Mouse (Mus musculus) midbrain, embryonic 16.5 days (tissue): ENCODE results near the gene Pkp1. TPM values are rescaled to one million over a fixed set of nuclear protein-coding genes. Genes with fewer than 3 reads are reported as not detected.

Experiments used
- ATAC-seq: fragments of 200-750 bp; cut with Nextera tagmentation; 2 replicates; pipeline ENCODE4 v1.8.0; 2017; ENCODE audit warnings: moderate TSS enrichment
- H3K27ac ChIP-seq: fragments of 300-500 bp; sonication (generic); 2 replicates; pipeline ENCODE4 v1.5.1; 2014; ENCODE audit warnings: mild to moderate bottlenecking, low read length, mixed read lengths
- H3K27me3 ChIP-seq: fragments of 300-500 bp; sonication (generic); 2 replicates; pipeline ENCODE4 v1.6.1; 2014; ENCODE audit warnings: low read depth, low read length, mixed read lengths; ENCODE audit not compliant: control insufficient read depth, insufficient read depth
- H3K36me3 ChIP-seq: fragments of 300-500 bp; sonication (generic); 2 replicates; pipeline ENCODE4 v1.6.1; 2014; ENCODE audit warnings: mild to moderate bottlenecking, low read length, moderate library complexity, mixed read lengths; ENCODE audit not compliant: control insufficient read depth, insufficient read depth
- H3K4me1 ChIP-seq: fragments of 300-500 bp; sonication (generic); 2 replicates; pipeline ENCODE4 v1.6.1; 2014; ENCODE audit warnings: mild to moderate bottlenecking, low read length, mixed read lengths; ENCODE audit not compliant: control insufficient read depth, insufficient read depth
- H3K4me2 ChIP-seq: fragments of 300-500 bp; sonication (generic); 2 replicates; pipeline ENCODE4 v1.6.1; 2014; ENCODE audit warnings: mild to moderate bottlenecking, low read length, mixed read lengths
- H3K4me3 ChIP-seq: fragments of 300-500 bp; sonication (generic); 2 replicates; pipeline ENCODE4 v1.5.1; 2014; ENCODE audit warnings: low read depth, mild to moderate bottlenecking, low read length, moderate library complexity, mixed read lengths
- H3K9ac ChIP-seq: fragments of 300-500 bp; sonication (generic); 2 replicates; pipeline ENCODE4 v1.6.1; 2014; ENCODE audit warnings: low read depth, low read length, mixed read lengths
- H3K9me3 ChIP-seq: fragments of 300-500 bp; sonication (generic); replicated peaks from 2 replicates; pipeline ENCODE4 v1.6.1; 2014; ENCODE audit warnings: mild to moderate bottlenecking, low read length, mixed read lengths; ENCODE audit not compliant: control insufficient read depth, poor library complexity, severe bottlenecking
- WGBS: fragments of 180-500 bp; shearing (Covaris S2); extraction: QIAGEN DNeasy Blood & Tissue Kit; methylation state at CpG from one replicate; pipeline ENCODE4 v1.1.7; 2014; 5-methylcytosine and 5-hydroxymethylcytosine counted together
- polyA plus RNA-seq: library from polyadenylated mRNA; unstranded; fragments of >200 nt; fragmentation: Nextera tagmentation; extraction: Ambion mirVana; gene quantifications from 2 replicates; pipeline ENCODE4 v1.2.1, GENCODE M21; 2015

Gene Pkp1
- polyA plus RNA-seq, 1 experiment from 2014 or later: not detected

- Histone ChIP-seq H3K9me3 (no peaks in the 10 kb centered on the region), H3K36me3 (no peaks in the 10 kb centered on the region), H3K9ac (no peak overlapping the region), H3K27ac (no peak overlapping the region), H3K4me3 (no peak overlapping the region), H3K4me2 (no peak overlapping the region), H3K4me1 (no peaks in the 10 kb centered on the region), H3K27me3 (no peaks in the 10 kb centered on the region)
- 93% methylated on average over 2 of the region's 2 CpGs for WGBS
- no peak for ATAC-seq
Measured at GRCm38 (mm10) chr1:135943713-135944112, 24.7 kb upstream of the Pkp1 start.

- 46% methylated on average over 7 of the region's 7 CpGs for WGBS
Measured at GRCm38 (mm10) chr1:135942116-135942515, 23.1 kb upstream of the Pkp1 start.

DNA sequence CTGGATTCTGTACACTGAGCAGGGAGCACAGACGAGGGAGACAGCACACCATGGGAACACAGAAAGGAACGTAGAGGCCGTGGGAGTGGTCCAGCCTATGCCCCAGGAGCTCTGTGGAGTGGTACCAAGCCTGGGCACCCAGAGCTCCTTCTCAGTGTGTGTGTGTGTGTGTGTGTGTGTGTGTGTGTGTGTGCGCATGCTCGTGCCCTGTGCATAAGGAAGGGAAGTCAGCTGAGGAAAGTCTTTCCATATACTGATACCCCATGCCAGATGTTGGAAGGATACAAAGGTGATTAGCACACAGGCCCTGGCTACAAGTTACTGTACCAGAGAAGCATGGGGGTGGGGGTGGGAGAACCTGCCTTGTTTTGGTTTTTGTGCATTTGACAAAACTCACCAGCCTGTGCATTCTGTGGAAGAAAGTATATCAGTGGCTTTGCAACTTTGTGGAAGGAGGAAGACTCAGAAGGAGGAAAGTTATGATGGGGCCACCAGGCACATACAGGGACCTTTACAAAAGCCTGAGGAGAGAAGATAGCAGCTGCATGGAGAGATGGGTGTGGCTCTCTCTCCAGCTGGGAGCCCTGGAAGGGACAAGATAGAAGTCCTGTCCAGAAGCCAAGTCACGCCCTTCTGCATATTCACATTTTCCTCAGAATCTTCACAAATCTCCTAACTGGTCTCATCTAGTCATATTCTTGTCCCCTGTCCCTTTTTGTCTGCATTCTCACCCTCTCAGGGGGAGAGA, 22.4 kb upstream of the Pkp1 start:
- Histone ChIP-seq H3K36me3 (no peaks in the 10 kb centered on the region), H3K4me2 (no peak overlapping the region), H3K4me1 (no peaks in the 10 kb centered on the region), H3K9ac (no peak overlapping the region), H3K9me3 (no peaks in the 10 kb centered on the region), H3K27me3 (no peaks in the 10 kb centered on the region), H3K27ac (no peak overlapping the region), H3K4me3 (no peak overlapping the region)
- ATAC-seq: no peak
- WGBS: 65% methylated on average over 6 of the region's 6 CpGs

More at GRCm38 (mm10) chr1:135942116-135942515, 23.1 kb upstream of the Pkp1 start:
- no peak overlapping the region for H3K4me2 ChIP-seq
- no peak overlapping the region for H3K9ac ChIP-seq
- H3K36me3 ChIP-seq: no peaks in the 10 kb centered on the region
- H3K27me3 ChIP-seq: no peaks in the 10 kb centered on the region
- H3K4me1 ChIP-seq: no peaks in the 10 kb centered on the region
- ATAC-seq: no peak
- H3K4me3 ChIP-seq: no peak overlapping the region
- H3K9me3 ChIP-seq: no peaks in the 10 kb centered on the region
- H3K27ac ChIP-seq: no peak overlapping the region

GRCm38 (mm10) chr1:135936091-135936490, 17.1 kb upstream of the Pkp1 start:
- no peak overlapping the region for H3K9ac ChIP-seq
- no peaks in the 10 kb centered on the region for H3K9me3 ChIP-seq
- H3K27me3 ChIP-seq: no peaks in the 10 kb centered on the region
- no peak overlapping the region for H3K4me2 ChIP-seq
- no peaks in the 10 kb centered on the region for H3K36me3 ChIP-seq
- ATAC-seq: no peak
- 78% methylated on average over 1 of the region's 1 CpGs for WGBS
- H3K27ac ChIP-seq: no peak overlapping the region
- no peak overlapping the region for H3K4me3 ChIP-seq
- H3K4me1 ChIP-seq: no peaks in the 10 kb centered on the region

GRCm38 (mm10) chr1:135933704-135934293, 14.8 kb upstream of the Pkp1 start:
- no peak for ATAC-seq
- Histone ChIP-seq H3K27me3 (no peaks in the 10 kb centered on the region), H3K27ac (no peak overlapping the region), H3K9me3 (no peaks in the 10 kb centered on the region), H3K4me1 (peaks cover 3% of the 10 kb centered on the region; the same call in 1 of the 2 replicates), H3K4me3 (no peak overlapping the region), H3K36me3 (no peaks in the 10 kb centered on the region), H3K4me2 (no peak overlapping the region), H3K9ac (no peak overlapping the region)
- 83% methylated on average over 18 of the region's 18 CpGs for WGBS

- no peak overlapping the region for H3K27ac ChIP-seq
- H3K4me3 ChIP-seq: no peak overlapping the region
- ATAC-seq: peak; percentile 51; the same call in 1 of the 2 replicates
- no peaks in the 10 kb centered on the region for H3K9me3 ChIP-seq
- H3K4me2 ChIP-seq: no peak overlapping the region
- 52% methylated on average over 3 of the region's 3 CpGs for WGBS
- H3K27me3 ChIP-seq: no peaks in the 10 kb centered on the region
- peaks cover 3% of the 10 kb centered on the region; the same call in 1 of the 2 replicates for H3K4me1 ChIP-seq
- H3K9ac ChIP-seq: no peak overlapping the region
- H3K36me3 ChIP-seq: no peaks in the 10 kb centered on the region
Measured at GRCm38 (mm10) chr1:135929876-135930275, 10.9 kb upstream of the Pkp1 start.

DNA sequence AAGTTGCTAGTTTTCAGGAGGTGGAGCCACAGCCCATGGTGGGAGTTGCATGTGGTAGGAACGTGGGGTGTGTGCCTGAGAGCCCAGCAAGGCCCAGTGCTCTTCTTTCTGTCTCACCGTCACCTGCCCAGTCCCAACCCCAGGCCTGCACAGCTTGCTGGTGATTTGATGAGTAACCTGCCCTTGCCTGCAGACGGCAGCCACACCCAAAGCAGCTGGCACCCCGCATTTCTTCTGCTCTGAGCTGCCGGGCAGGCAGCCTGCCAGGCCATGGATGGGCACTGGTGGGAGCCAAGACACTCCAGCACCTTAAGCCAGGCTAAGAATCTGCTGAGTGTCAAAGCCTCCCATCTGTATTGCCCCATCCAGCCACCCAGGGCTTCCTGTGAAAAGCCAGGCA, 6.8 kb upstream of the Pkp1 start:
- Histone ChIP-seq H3K27me3 (peaks cover 5% of the 10 kb centered on the region; the same call in 1 of the 2 replicates), H3K9ac (no peak overlapping the region), H3K9me3 (no peaks in the 10 kb centered on the region), H3K27ac (no peak overlapping the region), H3K4me1 (peaks cover 3% of the 10 kb centered on the region; the same call in 1 of the 2 replicates), H3K4me3 (no peak overlapping the region), H3K36me3 (no peaks in the 10 kb centered on the region), H3K4me2 (no peak overlapping the region)
- WGBS: 72% methylated on average over 5 of the region's 5 CpGs
- no peak for ATAC-seq

- no peak overlapping the region for H3K4me3 ChIP-seq
Measured at GRCm38 (mm10) chr1:135924377-135924994, 5.5 kb upstream of the Pkp1 start.

DNA sequence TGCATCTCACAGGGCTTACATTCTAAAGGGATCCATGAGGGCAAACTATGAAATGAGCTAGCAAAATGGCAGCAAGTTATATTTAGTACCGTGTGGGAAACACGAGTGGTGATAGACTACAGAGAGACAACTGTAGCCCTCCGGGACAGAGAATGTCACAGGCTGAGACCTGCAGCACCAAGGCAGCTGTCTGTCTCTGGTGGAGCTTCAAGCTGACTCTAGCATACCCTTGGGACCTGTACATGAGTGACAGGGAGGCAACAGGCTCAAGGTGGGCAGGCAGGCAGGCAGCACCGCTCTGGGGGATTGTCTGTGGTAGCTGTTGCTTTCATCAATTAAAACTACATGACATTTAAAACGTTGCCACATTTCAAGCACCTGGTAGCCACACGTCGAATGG, 4.2 kb upstream of the Pkp1 start:
- Histone ChIP-seq H3K9me3 (no peaks in the 10 kb centered on the region), H3K4me2 (no peak overlapping the region), H3K9ac (no peak overlapping the region), H3K27me3 (peaks cover 30% of the 10 kb centered on the region), H3K36me3 (no peaks in the 10 kb centered on the region), H3K27ac (no peak overlapping the region), H3K4me3 (no peak overlapping the region), H3K4me1 (no peaks in the 10 kb centered on the region)
- 79% methylated on average over 7 of the region's 7 CpGs for WGBS
- ATAC-seq: no peak

More at GRCm38 (mm10) chr1:135924377-135924994, 5.5 kb upstream of the Pkp1 start:
- no peaks in the 10 kb centered on the region for H3K9me3 ChIP-seq
- 78% methylated on average over 5 of the region's 5 CpGs for WGBS
- H3K27ac ChIP-seq: no peak overlapping the region
- H3K36me3 ChIP-seq: no peaks in the 10 kb centered on the region
- H3K27me3 ChIP-seq: peaks cover 17% of the 10 kb centered on the region
- H3K4me2 ChIP-seq: no peak overlapping the region
- ATAC-seq: no peak
- H3K9ac ChIP-seq: no peak overlapping the region
- H3K4me1 ChIP-seq: peaks cover under 1% of the 10 kb centered on the region; the same call in 1 of the 2 replicates
